Mouse (Mus musculus): ENCODE data around the gene Gm20388.
"Not testable (repeated sequence)": the region's sequence is repeated elsewhere in the genome, so short reads cannot be mapped to it uniquely, and the experiment has no call there.

The Gm20388 gene

GRCm38 (mm10) chr8:124169749-124170148, 4259.1 kb downstream of the Gm20388 start:
- in situ Hi-C loops (cut with MboI), result no loop called here

GRCm38 (mm10) chr8:124170671-124171070, 4260.0 kb downstream of the Gm20388 start:
- in situ Hi-C loops (cut with MboI), result no loop called here

- in situ Hi-C loops (cut with MboI), result no loop called here
These were observed 4261.2 kb downstream of the Gm20388 start for GRCm38 (mm10) chr8:124171557-124172528.

GRCm38 (mm10) chr8:124173688-124174087, 4263.0 kb downstream of the Gm20388 start:
- in situ Hi-C loops (cut with MboI), result no loop called here

GRCm38 (mm10) chr8:124176133-124176532, 4265.5 kb downstream of the Gm20388 start:
- in situ Hi-C loops (cut with MboI), result no loop called here

- in situ Hi-C loops (cut with MboI), result not testable (repeated sequence)
These were observed 4266.5 kb downstream of the Gm20388 start for GRCm38 (mm10) chr8:124177092-124177491.

GRCm38 (mm10) chr8:124180681-124181445, 4270.2 kb downstream of the Gm20388 start:
- in situ Hi-C loops (cut with MboI), result no loop called here

GRCm38 (mm10) chr8:124181751-124182150, 4271.1 kb downstream of the Gm20388 start:
- in situ Hi-C loops (cut with MboI), result no loop called here

GRCm38 (mm10) chr8:124182224-124182623, 4271.6 kb downstream of the Gm20388 start:
- in situ Hi-C loops (cut with MboI), result no loop called here

- in situ Hi-C loops (cut with MboI), result no loop called here
These were observed 4273.4 kb downstream of the Gm20388 start for GRCm38 (mm10) chr8:124184078-124184477.

- in situ Hi-C loops (cut with MboI), result no loop called here
These were observed 4273.9 kb downstream of the Gm20388 start for GRCm38 (mm10) chr8:124184507-124184906.

- in situ Hi-C loops (cut with MboI), result no loop called here
These were observed 4274.4 kb downstream of the Gm20388 start for GRCm38 (mm10) chr8:124185081-124185480.

GRCm38 (mm10) chr8:124190388-124190787, 4279.7 kb downstream of the Gm20388 start:
- in situ Hi-C loops (cut with MboI), result no loop called here

GRCm38 (mm10) chr8:124192242-124192641, 4281.6 kb downstream of the Gm20388 start:
- in situ Hi-C loops (cut with MboI), result no loop called here

GRCm38 (mm10) chr8:124192976-124193375, 4282.3 kb downstream of the Gm20388 start:
- in situ Hi-C loops (cut with MboI), result no loop called here

- in situ Hi-C loops (cut with MboI), result no loop called here
These were observed 4283.4 kb downstream of the Gm20388 start for GRCm38 (mm10) chr8:124193992-124194391.

- in situ Hi-C loops (cut with MboI), result no loop called here
These were observed 4285.6 kb downstream of the Gm20388 start for GRCm38 (mm10) chr8:124196195-124196594.

GRCm38 (mm10) chr8:124196797-124197196, 4286.2 kb downstream of the Gm20388 start:
- in situ Hi-C loops (cut with MboI), result no loop called here

- in situ Hi-C loops (cut with MboI), result no loop called here
These were observed 4287.6 kb downstream of the Gm20388 start for GRCm38 (mm10) chr8:124198230-124198629.

GRCm38 (mm10) chr8:124200400-124200799, 4289.8 kb downstream of the Gm20388 start:
- in situ Hi-C loops (cut with MboI), result no loop called here

GRCm38 (mm10) chr8:124201706-124202105, 4291.1 kb downstream of the Gm20388 start:
- in situ Hi-C loops (cut with MboI), result no loop called here

GRCm38 (mm10) chr8:124202895-124203294, 4292.3 kb downstream of the Gm20388 start:
- in situ Hi-C loops (cut with MboI), result no loop called here
